Mouse (Mus musculus): ENCODE data around the gene Aff3.

Aff3 gene

GRCm38 (mm10) chr1:38428708-38429683 is 235.8 kb downstream of the Aff3 start:
- DNase-seq = no peak

DNA sequence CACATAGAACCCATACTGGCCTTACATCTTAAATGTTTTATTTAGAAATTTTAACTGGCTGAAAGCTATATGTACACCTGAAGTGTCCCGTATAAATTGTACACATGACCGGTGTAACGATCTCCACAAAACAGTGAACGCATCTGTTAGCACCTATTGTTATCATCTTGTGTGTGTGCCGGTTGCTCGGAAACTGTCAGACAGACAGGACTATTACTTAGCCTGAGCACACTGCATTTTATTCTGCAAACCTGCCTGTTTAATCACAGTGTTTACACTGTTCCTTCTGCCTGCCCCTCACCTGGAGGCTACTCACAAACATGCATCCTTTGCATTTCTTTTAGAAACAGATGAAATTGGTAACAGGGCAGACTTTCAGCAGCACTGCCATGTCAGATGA is 241.8 kb downstream of the Aff3 start:
- no peak for DNase-seq

- no peak for DNase-seq
Observed at GRCm38 (mm10) chr1:38419331-38419730, 245.4 kb downstream of the Aff3 start.

GRCm38 (mm10) chr1:38418181-38419032 is 246.3 kb downstream of the Aff3 start:
- DNase-seq = no peak

GRCm38 (mm10) chr1:38417196-38417595 is 247.6 kb downstream of the Aff3 start:
- DNase-seq = no peak

- DNase-seq = no peak
Observed at GRCm38 (mm10) chr1:38415511-38415910, 249.2 kb downstream of the Aff3 start.

DNA sequence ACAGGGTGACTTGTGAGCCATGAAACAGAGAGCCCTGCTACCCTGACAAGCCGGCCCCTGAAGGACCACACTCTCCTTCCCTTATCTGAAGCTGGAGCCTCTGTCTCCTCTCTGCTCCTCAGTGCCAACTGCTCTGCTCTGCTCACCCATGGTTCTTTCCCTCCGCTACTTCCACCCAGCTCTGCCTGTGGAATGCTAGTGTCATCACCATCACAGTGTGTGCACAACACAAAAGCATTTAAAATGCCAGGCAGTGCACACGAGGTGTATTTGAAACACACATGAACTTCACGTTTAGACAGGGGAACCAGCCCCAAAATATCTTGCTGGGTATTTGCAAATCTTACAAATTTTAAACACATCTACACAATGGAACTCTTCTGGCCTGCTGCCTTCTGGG is 253.6 kb downstream of the Aff3 start:
- no peak for DNase-seq

DNA sequence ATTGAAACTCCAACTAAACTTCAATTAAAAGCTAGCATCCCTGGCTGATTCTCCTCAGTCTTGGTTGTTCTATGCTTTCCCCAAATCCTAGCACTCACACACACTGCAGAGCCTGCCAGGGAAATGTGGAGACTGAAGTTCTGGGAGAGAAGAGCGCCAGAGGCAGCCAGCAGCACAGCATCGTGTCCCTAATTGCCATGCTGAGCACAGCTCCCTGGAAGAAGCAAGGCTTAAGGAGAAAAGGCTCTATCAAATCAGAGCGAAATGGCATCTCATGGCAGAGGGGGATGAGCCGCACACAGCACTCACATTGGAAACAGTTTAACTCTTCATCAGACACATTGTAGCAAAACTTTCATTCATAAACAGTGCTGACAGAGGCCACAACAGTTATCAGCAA is 254.3 kb downstream of the Aff3 start:
- peak; percentile 46 for DNase-seq

- no peak for DNase-seq
Observed at GRCm38 (mm10) chr1:38408241-38408640, 256.5 kb downstream of the Aff3 start.

- DNase-seq = no peak
Observed at GRCm38 (mm10) chr1:38403781-38404180, 261.0 kb downstream of the Aff3 start.

- DNase-seq = no peak
Observed at GRCm38 (mm10) chr1:38401856-38402255, 262.9 kb downstream of the Aff3 start.

DNA sequence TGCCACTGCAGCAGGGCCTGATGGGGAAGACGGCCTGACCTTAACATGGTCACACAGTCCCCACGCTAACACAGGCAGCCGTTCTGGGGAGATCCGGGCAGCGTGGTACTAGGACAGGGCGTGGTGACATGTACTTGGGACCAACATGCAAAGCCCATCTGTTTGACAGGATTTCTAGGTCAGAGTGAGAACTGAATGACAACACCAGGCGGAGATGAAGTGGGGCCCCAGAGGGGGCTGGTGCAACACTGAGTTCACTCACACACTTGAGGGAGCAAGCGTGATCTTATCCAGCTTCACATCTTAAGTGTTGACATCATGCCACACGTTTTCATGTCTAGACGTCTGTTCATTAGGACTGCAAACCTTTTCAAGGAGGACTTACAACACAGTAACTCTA is 265.5 kb downstream of the Aff3 start:
- no peak for DNase-seq

DNA sequence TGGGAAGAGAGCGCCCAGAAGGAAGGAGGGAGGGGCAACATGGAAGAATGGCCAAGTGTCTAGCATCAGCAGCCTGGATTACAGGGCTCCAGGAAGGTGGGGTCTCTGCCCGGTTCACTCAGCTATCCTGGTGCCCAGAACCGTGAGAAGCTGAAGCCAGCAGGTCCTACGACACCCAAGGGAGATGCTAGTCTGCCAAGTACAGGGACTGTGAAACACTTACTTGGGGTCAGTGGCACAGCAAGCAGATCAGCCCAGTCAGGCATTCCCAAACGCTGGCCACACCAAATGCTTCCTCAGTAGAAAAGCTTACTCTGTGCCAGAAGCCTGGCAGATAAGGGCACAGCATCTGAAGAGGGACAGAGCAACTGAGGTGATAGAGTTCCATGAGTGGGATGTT is 266.2 kb downstream of the Aff3 start:
- DNase-seq = no peak

DNA sequence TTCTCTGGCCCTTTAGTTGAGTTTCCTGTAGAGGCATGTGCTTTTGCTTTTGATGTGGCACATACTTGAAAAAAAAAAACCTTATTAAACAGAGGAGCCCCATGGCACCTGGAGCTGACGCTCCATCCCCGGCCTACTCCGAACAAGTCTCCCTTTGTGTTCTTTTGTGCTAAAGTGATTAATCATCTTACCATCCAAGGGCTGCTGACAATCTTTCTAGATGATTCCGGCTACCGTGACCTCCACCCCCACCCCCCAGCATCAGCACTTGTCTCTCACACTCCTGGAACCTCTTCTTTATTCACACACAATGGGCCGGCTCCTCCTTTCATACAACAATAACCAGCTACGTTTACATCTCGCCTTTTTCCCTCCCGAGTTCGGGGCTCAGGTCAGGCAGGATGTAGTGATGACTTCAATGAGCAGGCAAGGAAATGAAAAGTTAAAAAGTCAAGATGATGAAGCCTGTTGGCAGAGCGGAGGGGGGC is 269.5 kb downstream of the Aff3 start:
- no peak for DNase-seq

DNA sequence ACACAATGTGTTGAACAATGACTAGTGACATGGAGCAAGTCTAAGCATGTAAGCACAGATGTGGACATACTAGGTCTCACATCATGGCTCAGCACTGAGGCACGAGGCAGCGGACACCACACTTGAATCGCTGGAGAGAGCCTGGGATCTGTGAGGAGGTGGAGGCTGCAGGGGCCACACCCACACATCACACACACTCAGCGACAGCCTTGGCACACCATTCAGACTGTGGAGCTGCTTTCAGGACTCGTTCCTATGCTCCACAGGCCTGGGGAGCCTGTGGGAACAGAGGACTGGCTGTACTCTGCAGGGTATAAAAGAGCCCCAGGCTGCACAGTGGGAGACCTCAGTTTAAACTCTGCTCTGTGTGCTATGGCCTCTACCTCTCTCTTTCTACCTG is 270.3 kb downstream of the Aff3 start:
- no peak for DNase-seq

- no peak for DNase-seq
Observed at GRCm38 (mm10) chr1:38393516-38393915, 271.2 kb downstream of the Aff3 start.

GRCm38 (mm10) chr1:38392928-38393327 is 271.8 kb downstream of the Aff3 start:
- DNase-seq = peak; percentile 81

DNA sequence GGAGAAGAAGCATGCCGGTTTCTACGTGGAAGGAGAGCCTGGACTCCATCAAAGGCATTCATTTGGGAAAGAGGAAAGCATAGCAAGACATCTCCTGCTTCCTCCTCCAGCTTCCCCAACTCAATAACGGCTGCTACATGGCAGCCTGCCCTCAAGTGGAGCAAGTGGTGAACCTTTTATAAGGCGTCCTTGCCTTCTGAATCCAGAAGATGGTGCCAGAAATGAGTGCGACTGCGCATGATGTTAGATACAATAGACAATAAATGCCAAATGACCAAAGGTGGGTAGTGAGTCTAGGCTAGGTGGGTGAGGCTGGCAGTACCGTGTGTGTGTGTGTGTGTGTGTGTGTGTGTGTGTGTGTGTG is 273.9 kb downstream of the Aff3 start:
- DNase-seq = no peak

DNA sequence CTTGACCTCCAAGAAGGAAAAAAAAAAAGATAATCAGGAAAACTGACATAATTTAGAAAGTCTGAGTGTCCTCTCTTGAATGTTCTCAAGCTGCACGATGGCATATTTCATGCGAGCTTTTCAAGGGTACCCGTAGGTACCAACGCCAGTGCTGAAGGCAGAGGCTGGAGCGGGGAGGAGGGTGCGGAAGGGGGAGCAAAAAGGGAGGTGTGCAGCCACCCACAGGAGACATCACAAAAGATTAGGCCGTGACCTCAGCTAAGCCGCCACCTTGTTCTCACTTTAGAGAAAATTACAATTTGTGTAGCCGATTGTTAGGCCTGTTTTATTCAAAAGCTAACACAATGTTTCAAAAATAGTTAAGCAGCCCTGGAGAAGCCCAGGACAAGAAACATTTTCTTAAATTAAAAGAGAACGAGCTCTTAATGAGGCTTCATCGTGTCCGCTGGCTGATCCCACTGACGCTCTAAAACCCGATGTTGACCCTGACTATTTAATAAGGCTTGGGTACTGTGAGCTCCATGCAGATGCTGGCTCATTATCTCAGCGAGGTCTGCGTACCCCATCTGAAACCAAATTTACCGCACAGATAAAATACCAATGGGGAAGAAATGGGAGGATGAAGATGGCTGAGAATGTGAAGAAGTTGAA is 274.4 kb downstream of the Aff3 start:
- no peak for DNase-seq

- no peak for DNase-seq
Observed at GRCm38 (mm10) chr1:38389576-38389975, 275.2 kb downstream of the Aff3 start.

DNA sequence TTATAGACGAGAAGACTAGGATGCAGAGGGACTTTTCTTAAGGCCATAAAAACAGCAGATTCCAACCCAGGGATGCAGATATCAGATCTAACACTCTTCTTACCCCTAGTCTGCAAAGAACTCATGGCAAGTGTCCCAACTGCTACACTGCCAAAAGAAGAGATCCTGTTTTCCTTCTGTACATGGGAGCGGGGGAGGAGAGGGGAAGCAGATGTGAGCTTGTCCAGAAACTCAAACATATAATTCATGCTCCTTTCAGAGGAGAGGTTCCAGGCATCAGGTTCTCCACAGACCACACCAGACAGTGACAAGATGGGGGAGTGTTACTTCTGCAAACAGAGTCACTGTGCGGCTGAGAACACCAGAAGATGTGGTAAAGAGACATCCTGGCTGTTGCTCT is 276.3 kb downstream of the Aff3 start:
- no peak for DNase-seq

DNA sequence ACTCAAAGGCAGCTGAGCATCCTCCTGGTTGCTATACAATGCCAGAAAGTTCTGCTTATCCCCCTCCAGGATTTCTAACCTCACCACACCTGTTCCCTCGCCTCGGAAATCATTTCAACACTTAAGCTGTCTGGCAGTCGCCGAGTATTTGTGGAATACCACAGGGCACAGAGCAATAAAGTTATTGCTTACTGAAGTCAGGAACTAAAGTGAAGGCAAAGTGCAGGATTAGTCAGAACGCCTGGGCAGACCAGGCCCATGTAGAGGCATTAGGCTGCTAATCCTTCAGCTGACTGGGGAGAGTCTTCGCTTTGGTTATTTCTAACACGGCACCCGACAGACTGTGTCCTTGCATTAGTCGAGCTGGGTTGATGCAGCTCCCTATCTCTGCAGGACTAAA is 277.3 kb downstream of the Aff3 start:
- DNase-seq = no peak

GRCm38 (mm10) chr1:38384457-38385121 is 280.2 kb downstream of the Aff3 start:
- DNase-seq = no peak
